22 mouse cellular contexts compared by ENCODE assay signal in genomic region chr15:82159471-82159870, GRCm38 (mm10). TPM values are rescaled to one million over a fixed set of nuclear protein-coding genes. Genes with fewer than 3 reads are reported as not detected.
DNase-seq lines count a peak whose midpoint lies in the region; ATAC-seq and TF ChIP-seq lines count a peak whose summit lies in the region.
"Had no signal": no experiment of that assay in that cellular context is flagged by ENCODE, and none has a peak within 500 bp of the region (broad histone marks: within the 10 kb centered on the region; RNA-seq: fewer than 3 reads in every experiment).

No protein-coding gene starts in this region.

- H3K9me3 ChIP-seq in hindbrain, embryonic 14.5 days (ENCODE audit: control insufficient read depth, low read length), result no peaks in the 10 kb centered on the region
- no peaks in the 10 kb centered on the region for H3K9me3 ChIP-seq in hindbrain, embryonic 10.5 days
- H3K9me3 ChIP-seq in lung, postnatal 0 days (ENCODE audit: low read length), result no peaks in the 10 kb centered on the region
- H3K9me3 ChIP-seq in intestine, embryonic 16.5 days (ENCODE audit: control insufficient read depth, low read length), result no peaks in the 10 kb centered on the region
- no peaks in the 10 kb centered on the region for H3K9me3 ChIP-seq in stomach, embryonic 15.5 days
- H3K9me3 ChIP-seq: midbrain, embryonic 10.5 days; neural tube, embryonic 12.5 days had no signal

- TF ChIP-seq CTCF in lung, postnatal 0 days (IDR thresholded peaks at IDR 0.05), result no peak
- no peak for TF ChIP-seq CTCF in left cerebral cortex, adult 2 months (IDR thresholded peaks at IDR 0.05)

- intact Hi-C loops in left cerebral cortex, adult 2 months (cut with DNase I), result no loop called here

- no peaks in the 10 kb centered on the region for H3K27me3 ChIP-seq in hindbrain, embryonic 14.5 days (ENCODE audit: control insufficient read depth, insufficient read depth, low read length)
- H3K27me3 ChIP-seq in hindbrain, embryonic 10.5 days (ENCODE audit: insufficient read depth, poor library complexity, severe bottlenecking), result no peaks in the 10 kb centered on the region
- H3K27me3 ChIP-seq in lung, postnatal 0 days (replicated peaks; ENCODE audit: insufficient read depth, low read length), result no peaks in the 10 kb centered on the region
- H3K27me3 ChIP-seq in intestine, embryonic 16.5 days (replicated peaks; ENCODE audit: control insufficient read depth, insufficient read depth, low read length), result no peaks in the 10 kb centered on the region
- no peaks in the 10 kb centered on the region for H3K27me3 ChIP-seq in stomach, embryonic 15.5 days (replicated peaks)
- H3K27me3 ChIP-seq: neural tube, embryonic 12.5 days had no signal

- H3K4me2 ChIP-seq in hindbrain, embryonic 14.5 days (replicated peaks), result no peak overlapping the region
- H3K4me2 ChIP-seq in lung, postnatal 0 days (replicated peaks; ENCODE audit: low read depth, low read length), result no peak overlapping the region
- H3K4me2 ChIP-seq in intestine, embryonic 16.5 days (ENCODE audit: low read depth, low read length), result no peak overlapping the region
- H3K4me2 ChIP-seq in stomach, embryonic 15.5 days, result no peak overlapping the region
- H3K4me2 ChIP-seq: neural tube, embryonic 12.5 days had no signal

- H3K4me3 ChIP-seq in hindbrain, embryonic 14.5 days (replicated peaks; ENCODE audit: low read length), result no peak overlapping the region
- H3K4me3 ChIP-seq in hindbrain, embryonic 10.5 days, result no peak overlapping the region
- no peak overlapping the region for H3K4me3 ChIP-seq in lung, postnatal 0 days (ENCODE audit: low read depth, low read length)
- H3K4me3 ChIP-seq in intestine, embryonic 16.5 days (ENCODE audit: low read length), result no peak overlapping the region
- H3K4me3 ChIP-seq in stomach, embryonic 15.5 days (replicated peaks), result no peak overlapping the region
- no peak overlapping the region for H3K4me3 ChIP-seq in left cerebral cortex, adult 2 months
- H3K4me3 ChIP-seq: erythroblast, embryonic 14.5 days; heart, adult 2 months; midbrain, embryonic 10.5 days; neural tube, embryonic 12.5 days had no signal

- H3K36me3 ChIP-seq in hindbrain, embryonic 14.5 days (replicated peaks; ENCODE audit: control insufficient read depth, insufficient read depth), result no peaks in the 10 kb centered on the region
- peaks cover 49% of the 10 kb centered on the region for H3K36me3 ChIP-seq in hindbrain, embryonic 10.5 days
- H3K36me3 ChIP-seq in lung, postnatal 0 days (ENCODE audit: insufficient read depth, low read length), result no peaks in the 10 kb centered on the region
- peaks cover 2% of the 10 kb centered on the region for H3K36me3 ChIP-seq in intestine, embryonic 16.5 days (ENCODE audit: control insufficient read depth, insufficient read depth, low read length)
- no peaks in the 10 kb centered on the region for H3K36me3 ChIP-seq in stomach, embryonic 15.5 days

- 83% methylated on average over 9 of the region's 9 CpGs for WGBS in hindbrain, embryonic 14.5 days
- 86% methylated on average over 9 of the region's 9 CpGs for WGBS in hindbrain, embryonic 10.5 days
- 80% methylated on average over 9 of the region's 9 CpGs for WGBS in lung, postnatal 0 days
- WGBS in intestine, embryonic 16.5 days, result 77% methylated on average over 9 of the region's 9 CpGs
- 73% methylated on average over 9 of the region's 9 CpGs for WGBS in stomach, embryonic 15.5 days

- TF ChIP-seq EP300 in lung, postnatal 0 days (IDR thresholded peaks at IDR 0.05), result no peak

- H3K27ac ChIP-seq in hindbrain, embryonic 14.5 days, result peak overlapping the region; percentile 2; the same call in 1 of the 2 replicates
- H3K27ac ChIP-seq in hindbrain, embryonic 10.5 days, result no peak overlapping the region
- H3K27ac ChIP-seq in lung, postnatal 0 days (ENCODE audit: low read length), result peak overlapping the region; percentile 2; the same call in 1 of the 2 replicates
- H3K27ac ChIP-seq in intestine, embryonic 16.5 days (ENCODE audit: low read length), result peak overlapping the region; percentile 75
- peak overlapping the region; percentile 77; the same call in 1 of the 2 replicates for H3K27ac ChIP-seq in stomach, embryonic 15.5 days
- no peak overlapping the region for H3K27ac ChIP-seq in left cerebral cortex, adult 2 months
- H3K27ac ChIP-seq: heart, adult 2 months; neural tube, embryonic 12.5 days had no signal

- no peak for DNase-seq in hindbrain, embryonic 14.5 days (ENCODE audit: low spot score)
- DNase-seq in hindbrain, embryonic 10.5 days (ENCODE audit: low spot score), result no peak
- DNase-seq in lung, postnatal 0 days (ENCODE audit: low spot score), result no peak
- DNase-seq in lung, postnatal 14 days, result no peak
- DNase-seq in left cerebral cortex, adult 2 months (ENCODE audit: extremely low spot score in 1 of 2, low spot score in 2 of 2), result no peak
- no peak for DNase-seq in frontal cortex, postnatal 25 days (ENCODE audit: low spot score in 2 of 2)
- DNase-seq: adrenal gland, postnatal 25 days; cerebellum, adult 11 months; cerebellum, postnatal 36 days; gastrocnemius, postnatal 25 days; heart, adult 2 months; heart, postnatal 36 days; kidney, adult 9 months; kidney, postnatal 4 days; lung, adult 2 months had no signal

- H3K9ac ChIP-seq in hindbrain, embryonic 14.5 days, result peak overlapping the region; percentile 11; the same call in 1 of the 2 replicates
- H3K9ac ChIP-seq in lung, postnatal 0 days (replicated peaks; ENCODE audit: low read depth), result no peak overlapping the region
- H3K9ac ChIP-seq in intestine, embryonic 16.5 days (ENCODE audit: low read depth, low read length), result no peak overlapping the region
- H3K9ac ChIP-seq in stomach, embryonic 15.5 days, result no peak overlapping the region
- H3K9ac ChIP-seq: neural tube, embryonic 12.5 days had no signal

- ATAC-seq in hindbrain, embryonic 14.5 days (ENCODE audit: low FRiP score), result no peak
- ATAC-seq in lung, postnatal 0 days, result no peak
- no peak for ATAC-seq in intestine, embryonic 16.5 days
- ATAC-seq in stomach, embryonic 15.5 days (ENCODE audit: insufficient read depth, low FRiP score, low read depth), result no peak
- ATAC-seq: forebrain, embryonic 14.5 days had no signal

- peaks cover 34% of the 10 kb centered on the region; the same call in 1 of the 2 replicates for H3K4me1 ChIP-seq in hindbrain, embryonic 14.5 days (replicated peaks; ENCODE audit: control insufficient read depth, insufficient read depth, low read length)
- H3K4me1 ChIP-seq in hindbrain, embryonic 10.5 days (replicated peaks), result peaks cover 70% of the 10 kb centered on the region
- peaks cover 31% of the 10 kb centered on the region; the same call in 1 of the 2 replicates for H3K4me1 ChIP-seq in lung, postnatal 0 days (ENCODE audit: insufficient read depth, low read depth, low read length)
- H3K4me1 ChIP-seq in intestine, embryonic 16.5 days (ENCODE audit: control insufficient read depth, insufficient read depth, low read length), result peaks cover 63% of the 10 kb centered on the region
- peaks cover 52% of the 10 kb centered on the region for H3K4me1 ChIP-seq in stomach, embryonic 15.5 days

RNA-seq across cellular contexts. Expression of gene Srebf2, which starts 12.5 kb away (rescaled TPM):
- 153 and 154 TPM in 2 replicates for polyA plus RNA-seq in hindbrain, embryonic 14.5 days (2014; fragmentation: Nextera tagmentation; extraction: Ambion mirVana)
- 211 and 242 TPM in 2 replicates for polyA plus RNA-seq in hindbrain, embryonic 10.5 days (2016; fragmentation: Nextera tagmentation; extraction: Ambion mirVana)
- 113 and 115 TPM in 2 replicates for polyA plus RNA-seq in lung, postnatal 0 days (2015; fragmentation: Nextera tagmentation; extraction: Ambion mirVana)
- polyA plus RNA-seq in intestine, embryonic 16.5 days (2015; fragmentation: Nextera tagmentation; extraction: Ambion mirVana), result 138 and 141 TPM in 2 replicates
- polyA plus RNA-seq in stomach, embryonic 15.5 days (2015; fragmentation: Nextera tagmentation; extraction: Ambion mirVana), result 152 and 167 TPM in 2 replicates
- 100 to 1,000 TPM; 187 to 202 TPM for total RNA-seq in left cerebral cortex, adult 2 months (2021)

RNA-seq across cellular contexts. Expression of gene Ccdc134, which starts 31.7 kb away (rescaled TPM):
- polyA plus RNA-seq in hindbrain, embryonic 14.5 days (2014; fragmentation: Nextera tagmentation; extraction: Ambion mirVana), result 12.9 and 13.8 TPM in 2 replicates
- polyA plus RNA-seq in hindbrain, embryonic 10.5 days (2016; fragmentation: Nextera tagmentation; extraction: Ambion mirVana), result 19.6 and 23.4 TPM in 2 replicates
- polyA plus RNA-seq in lung, postnatal 0 days (2015; fragmentation: Nextera tagmentation; extraction: Ambion mirVana), result 10.4 and 10.8 TPM in 2 replicates
- 9.8 and 11.6 TPM in 2 replicates for polyA plus RNA-seq in intestine, embryonic 16.5 days (2015; fragmentation: Nextera tagmentation; extraction: Ambion mirVana)
- 15.5 and 15.8 TPM in 2 replicates for polyA plus RNA-seq in stomach, embryonic 15.5 days (2015; fragmentation: Nextera tagmentation; extraction: Ambion mirVana)
- total RNA-seq in left cerebral cortex, adult 2 months (2021), result 10 to 100 TPM; 11.2 to 18.3 TPM

RNA-seq across cellular contexts. Expression of gene Shisa8, which starts 53.1 kb away (rescaled TPM):
- polyA plus RNA-seq in hindbrain, embryonic 14.5 days (2014; fragmentation: Nextera tagmentation; extraction: Ambion mirVana), result 3.4 and 6.3 TPM in 2 replicates
- 1.6 and 1.8 TPM in 2 replicates for polyA plus RNA-seq in hindbrain, embryonic 10.5 days (2016; fragmentation: Nextera tagmentation; extraction: Ambion mirVana)
- polyA plus RNA-seq in lung, postnatal 0 days (2015; fragmentation: Nextera tagmentation; extraction: Ambion mirVana), result 0.29 and 0.55 TPM in 2 replicates
- 0.06 and 0.09 TPM in 2 replicates for polyA plus RNA-seq in intestine, embryonic 16.5 days (2015; fragmentation: Nextera tagmentation; extraction: Ambion mirVana)
- polyA plus RNA-seq in stomach, embryonic 15.5 days (2015; fragmentation: Nextera tagmentation; extraction: Ambion mirVana), result 0.19 TPM in 2 replicates
- total RNA-seq in left cerebral cortex, adult 2 months (2021), result 1 to 10 TPM; 2.1 to 2.7 TPM
- total RNA-seq: gastrocnemius, postnatal 25 days; MEL had no signal

Comparison
In these comparisons a context has a peak if more than half of its experiments do, and no peak if none do; other contexts are left out.
1. H3K27ac ChIP-seq: peak in hindbrain, embryonic 14.5 days (single experiment), lung, postnatal 0 days (single experiment), intestine, embryonic 16.5 days (single experiment) and stomach, embryonic 15.5 days (single experiment); none in hindbrain, embryonic 10.5 days (single experiment) and left cerebral cortex, adult 2 months (single experiment).